Mouse (Mus musculus): Measurements from ENCODE around the gene Tmem184a. TPM values are rescaled to one million over a fixed set of nuclear protein-coding genes. Genes with fewer than 3 reads are reported as not detected.

The Tmem184a gene
- total RNA-seq, 2 experiments from 2014 or later, result 0.89 TPM; not detected in 1

GRCm38 (mm10) chr5:139817292-139817691, 2.4 kb downstream of the Tmem184a start:
- DNase-seq (ENCODE audit: low spot score in 2 of 2), result no peak
- intact Hi-C loops (cut with DNase I), result no loop called here

GRCm38 (mm10) chr5:139816445-139816844, 3.3 kb downstream of the Tmem184a start:
- no peak for DNase-seq (ENCODE audit: low spot score in 2 of 2)
- intact Hi-C loops (cut with DNase I), result no loop called here

- no peak for DNase-seq (ENCODE audit: low spot score in 2 of 2)
- intact Hi-C loops (cut with DNase I), result no loop called here
Observed at GRCm38 (mm10) chr5:139815964-139816363, 3.8 kb downstream of the Tmem184a start.

- intact Hi-C loops (cut with DNase I), result no loop called here
- no peak for DNase-seq (ENCODE audit: low spot score in 2 of 2)
Observed at GRCm38 (mm10) chr5:139813963-139814381, 5.7 kb downstream of the Tmem184a start.

- DNase-seq (ENCODE audit: low spot score in 2 of 2), result no peak
- intact Hi-C loops (cut with DNase I), result no loop called here
Observed at GRCm38 (mm10) chr5:139813126-139813490, 6.6 kb downstream of the Tmem184a start.

GRCm38 (mm10) chr5:139812398-139813125, 7.2 kb downstream of the Tmem184a start:
- intact Hi-C loops (cut with DNase I), result no loop called here

GRCm38 (mm10) chr5:139811677-139812397, 7.9 kb downstream of the Tmem184a start:
- no peak for DNase-seq (ENCODE audit: low spot score in 2 of 2)
- intact Hi-C loops (cut with DNase I), result no loop called here

More at GRCm38 (mm10) chr5:139812398-139813125, 7.2 kb downstream of the Tmem184a start:
- DNase-seq (ENCODE audit: low spot score in 2 of 2), result no peak

GRCm38 (mm10) chr5:139809397-139809796, 10.3 kb downstream of the Tmem184a start:
- DNase-seq (ENCODE audit: low spot score in 2 of 2), result no peak
- intact Hi-C loops (cut with DNase I), result no loop called here

- intact Hi-C loops (cut with DNase I), result no loop called here
Observed at GRCm38 (mm10) chr5:139805924-139806323, 13.8 kb downstream of the Tmem184a start.

GRCm38 (mm10) chr5:139804573-139805111, 15.1 kb downstream of the Tmem184a start:
- DNase-seq (ENCODE audit: low spot score in 2 of 2), result no peak
- intact Hi-C loops (cut with DNase I), result no loop called here

More at GRCm38 (mm10) chr5:139805924-139806323, 13.8 kb downstream of the Tmem184a start:
- DNase-seq (ENCODE audit: low spot score in 2 of 2), result no peak

GRCm38 (mm10) chr5:139804107-139804551, 15.6 kb downstream of the Tmem184a start:
- DNase-seq (ENCODE audit: low spot score in 2 of 2), result no peak
- intact Hi-C loops (cut with DNase I), result no loop called here

- intact Hi-C loops (cut with DNase I), result no loop called here
- no peak for DNase-seq (ENCODE audit: low spot score in 2 of 2)
Observed at GRCm38 (mm10) chr5:139803601-139804102, 16.1 kb downstream of the Tmem184a start.

- intact Hi-C loops (cut with DNase I), result no loop called here
Observed at GRCm38 (mm10) chr5:139803165-139803564, 16.6 kb downstream of the Tmem184a start.

GRCm38 (mm10) chr5:139801880-139802279, 17.8 kb downstream of the Tmem184a start:
- intact Hi-C loops (cut with DNase I), result no loop called here
- DNase-seq (ENCODE audit: low spot score in 2 of 2), result no peak

More at GRCm38 (mm10) chr5:139803165-139803564, 16.6 kb downstream of the Tmem184a start:
- no peak for DNase-seq (ENCODE audit: low spot score in 2 of 2)

- DNase-seq (ENCODE audit: low spot score in 2 of 2), result no peak
- intact Hi-C loops (cut with DNase I), result no loop called here
Observed at GRCm38 (mm10) chr5:139801231-139801630, 18.5 kb downstream of the Tmem184a start.

- intact Hi-C loops (cut with DNase I), result no loop called here
- no peak for DNase-seq (ENCODE audit: low spot score in 2 of 2)
Observed at GRCm38 (mm10) chr5:139799801-139800590, 19.7 kb downstream of the Tmem184a start.

- no peak for DNase-seq (ENCODE audit: low spot score in 2 of 2)
- intact Hi-C loops (cut with DNase I), result no loop called here
Observed at GRCm38 (mm10) chr5:139799041-139799440, 20.7 kb downstream of the Tmem184a start.

GRCm38 (mm10) chr5:139798168-139798900, 21.4 kb downstream of the Tmem184a start:
- DNase-seq (ENCODE audit: low spot score in 2 of 2), result no peak
- intact Hi-C loops (cut with DNase I), result no loop called here
